In the genomic region with DNA sequence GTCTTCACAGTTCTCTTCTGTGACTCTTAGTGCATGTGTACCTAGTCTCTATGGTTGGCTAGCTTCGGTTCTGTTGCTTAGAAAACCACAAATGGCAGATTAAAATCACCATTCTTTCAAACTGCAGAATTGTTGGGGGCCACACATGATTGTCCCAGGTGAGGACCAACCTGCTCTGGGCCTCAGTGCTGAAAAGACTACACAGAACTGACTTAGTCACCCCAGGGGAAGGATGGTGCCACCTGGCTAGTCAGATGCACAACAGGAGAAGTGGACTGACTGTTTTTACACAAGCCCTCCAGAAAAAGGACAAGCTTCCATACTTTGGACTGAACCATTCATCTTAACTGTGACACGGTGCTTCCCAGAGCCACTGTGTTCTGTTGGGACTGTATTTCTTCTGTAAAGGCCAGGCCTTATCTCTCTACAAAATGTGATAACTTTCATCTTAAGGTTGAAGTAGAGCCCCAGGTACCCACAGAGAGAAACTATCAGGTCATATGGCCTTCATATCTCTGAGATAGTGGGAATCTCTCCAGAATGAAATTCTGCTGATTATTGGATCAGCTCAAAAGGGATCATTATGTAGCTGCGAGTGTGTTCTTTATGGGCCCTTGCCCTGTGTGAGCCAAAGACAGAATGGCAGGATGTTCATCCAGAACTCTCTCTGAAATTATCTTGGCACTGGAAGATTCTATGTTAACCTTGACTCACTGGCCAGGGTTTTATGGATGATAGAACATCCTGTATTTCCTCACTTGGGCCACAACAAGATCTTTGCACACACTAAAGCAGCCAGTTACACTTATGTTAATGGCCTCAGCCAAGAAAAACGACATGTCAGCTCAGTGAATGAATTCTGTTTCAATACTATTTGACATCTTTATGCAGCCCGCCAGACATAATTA, we compare ENCODE assay signal across 24 mouse cellular contexts.
A peak's percentile ranks its signal among the peaks of the same experiment; 100 is the strongest.
DNase-seq lines count a peak whose midpoint lies in the region; ATAC-seq and TF ChIP-seq lines count a peak whose summit lies in the region.
"Had no signal": no experiment of that assay in that cellular context is flagged by ENCODE, and none has a peak within 500 bp of the region (broad histone marks: within the 10 kb centered on the region; RNA-seq: fewer than 3 reads in every experiment).

No protein-coding gene starts in this region.

- H3K9ac ChIP-seq in embryonic facial prominence, embryonic 14.5 days (ENCODE audit: low read depth, low read length), result no peak overlapping the region
- H3K9ac ChIP-seq in liver, embryonic 15.5 days, result peak overlapping the region; percentile 9; the same call in 1 of the 2 replicates
- H3K9ac ChIP-seq: limb, embryonic 13.5 days; lung, embryonic 14.5 days; neural tube, embryonic 12.5 days had no signal

- no peaks in the 10 kb centered on the region for H3K27me3 ChIP-seq in embryonic facial prominence, embryonic 14.5 days (replicated peaks; ENCODE audit: control insufficient read depth, insufficient read depth, low read length)
- H3K27me3 ChIP-seq in embryonic facial prominence, embryonic 10.5 days (replicated peaks; ENCODE audit: low read depth, poor library complexity, severe bottlenecking), result no peaks in the 10 kb centered on the region
- no peaks in the 10 kb centered on the region for H3K27me3 ChIP-seq in testis, adult 2 months (ENCODE audit: control insufficient read depth, insufficient read depth, low read length)
- no peaks in the 10 kb centered on the region for H3K27me3 ChIP-seq in liver, embryonic 15.5 days
- H3K27me3 ChIP-seq: limb, embryonic 13.5 days; neural tube, embryonic 12.5 days had no signal

- no peak for TF ChIP-seq CTCF in testis, adult 2 months (IDR thresholded peaks at IDR 0.05; ENCODE audit: control insufficient read depth, insufficient read depth, insufficient replicate concordance, low read depth, low read length)

- no peak for TF ChIP-seq POLR2A in testis, adult 2 months (IDR thresholded peaks at IDR 0.05; ENCODE audit: control insufficient read depth, low read depth, low read length)

- H3K4me1 ChIP-seq in embryonic facial prominence, embryonic 14.5 days (ENCODE audit: control insufficient read depth, insufficient read depth, low read length), result peaks cover 15% of the 10 kb centered on the region
- peaks cover 33% of the 10 kb centered on the region for H3K4me1 ChIP-seq in embryonic facial prominence, embryonic 10.5 days
- no peaks in the 10 kb centered on the region for H3K4me1 ChIP-seq in testis, adult 2 months (ENCODE audit: control insufficient read depth, insufficient read depth, low read length)
- peaks cover 72% of the 10 kb centered on the region for H3K4me1 ChIP-seq in liver, embryonic 15.5 days (replicated peaks)

- WGBS in embryonic facial prominence, embryonic 14.5 days, result 69% methylated on average over 5 of the region's 5 CpGs
- 79% methylated on average over 5 of the region's 5 CpGs for WGBS in embryonic facial prominence, embryonic 10.5 days
- WGBS in liver, embryonic 15.5 days (ENCODE audit: insufficient replicate concordance), result 31% methylated on average over 5 of the region's 5 CpGs

- no peak overlapping the region for H3K27ac ChIP-seq in embryonic facial prominence, embryonic 14.5 days (replicated peaks; ENCODE audit: low read depth, low read length)
- no peak overlapping the region; the same call in 1 of the 2 replicates for H3K27ac ChIP-seq in embryonic facial prominence, embryonic 10.5 days (replicated peaks)
- H3K27ac ChIP-seq in testis, adult 2 months (ENCODE audit: control insufficient read depth, insufficient read depth, low read depth, low read length), result peak overlapping the region; percentile 64
- peak overlapping the region; percentile 58 for H3K27ac ChIP-seq in liver, embryonic 15.5 days (replicated peaks)
- H3K27ac ChIP-seq: forebrain, embryonic 10.5 days; heart, embryonic 10.5 days; limb, embryonic 13.5 days; neural tube, embryonic 12.5 days had no signal

- no peak for ATAC-seq in embryonic facial prominence, embryonic 14.5 days (ENCODE audit: low read depth)
- peak; percentile 4; the same call in 1 of the 2 replicates for ATAC-seq in liver, embryonic 15.5 days (ENCODE audit: insufficient read depth)
- ATAC-seq in monocyte, adult 5-6 weeks (replicated peaks; ENCODE audit: insufficient number of reproducible peaks, low FRiP score, low TSS enrichment, poor library complexity, severe bottlenecking), result no peak
- ATAC-seq: CD4-positive, CD25-positive, alpha-beta regulatory T cell, adult 4 months; hindbrain, embryonic 16.5 days; intestine, embryonic 16.5 days had no signal

- DNase-seq in embryonic facial prominence, embryonic 14.5 days (ENCODE audit: low spot score), result peak; percentile 27
- no peak for DNase-seq in embryonic facial prominence, embryonic 10.5 days (ENCODE audit: low spot score)
- no peak for DNase-seq in testis, postnatal 10 days (ENCODE audit: low spot score)
- no peak for DNase-seq in frontal cortex, postnatal 36 days (ENCODE audit: low spot score in 2 of 2)
- DNase-seq: adrenal gland, postnatal 25 days; cerebellum, adult 9-10 months; kidney, postnatal 36 days; layer of hippocampus, postnatal 36 days; lung, embryonic 14.5 days; midbrain, embryonic 14.5 days; retina, postnatal 1 day; right cerebral cortex, postnatal 25 days; spleen, adult 18-20 months; thymus, postnatal 36 days had no signal

- no peak overlapping the region for H3K4me3 ChIP-seq in embryonic facial prominence, embryonic 14.5 days (ENCODE audit: low read depth, low read length)
- H3K4me3 ChIP-seq in embryonic facial prominence, embryonic 10.5 days, result no peak overlapping the region
- no peak overlapping the region for H3K4me3 ChIP-seq in testis, adult 2 months (ENCODE audit: control insufficient read depth, low read depth, low read length)
- H3K4me3 ChIP-seq in liver, embryonic 15.5 days (replicated peaks), result no peak overlapping the region
- H3K4me3 ChIP-seq: forebrain, embryonic 10.5 days; heart, embryonic 10.5 days; limb, embryonic 13.5 days; neural tube, embryonic 12.5 days had no signal

- H3K36me3 ChIP-seq in embryonic facial prominence, embryonic 14.5 days (ENCODE audit: control insufficient read depth, insufficient read depth, low read length), result no peaks in the 10 kb centered on the region
- no peaks in the 10 kb centered on the region for H3K36me3 ChIP-seq in embryonic facial prominence, embryonic 10.5 days (replicated peaks)
- no peaks in the 10 kb centered on the region for H3K36me3 ChIP-seq in testis, adult 2 months (ENCODE audit: control insufficient read depth, insufficient read depth, low read length)
- no peaks in the 10 kb centered on the region for H3K36me3 ChIP-seq in liver, embryonic 15.5 days (replicated peaks)
- H3K36me3 ChIP-seq: limb, embryonic 13.5 days; neural tube, embryonic 12.5 days had no signal

- H3K4me2 ChIP-seq in embryonic facial prominence, embryonic 14.5 days (ENCODE audit: low read depth, low read length), result no peak overlapping the region
- H3K4me2 ChIP-seq in liver, embryonic 15.5 days, result peak overlapping the region; percentile 0; the same call in 1 of the 2 replicates
- H3K4me2 ChIP-seq: limb, embryonic 13.5 days; lung, embryonic 14.5 days; neural tube, embryonic 12.5 days had no signal

- no peaks in the 10 kb centered on the region for H3K9me3 ChIP-seq in embryonic facial prominence, embryonic 14.5 days (ENCODE audit: control insufficient read depth, low read length)
- H3K9me3 ChIP-seq in embryonic facial prominence, embryonic 10.5 days, result 0 out of 2 replicates have a peak, but pooled peaks cover 6% of the 10 kb centered on the region
- no peaks in the 10 kb centered on the region for H3K9me3 ChIP-seq in liver, embryonic 15.5 days (replicated peaks)
- H3K9me3 ChIP-seq: forebrain, embryonic 10.5 days; limb, embryonic 13.5 days; neural tube, embryonic 12.5 days had no signal

Comparison
In these comparisons a context has a peak if more than half of its experiments do, and no peak if none do; other contexts are left out.
1. H3K27ac ChIP-seq: peak in testis, adult 2 months (single experiment) and liver, embryonic 15.5 days (single experiment); none in embryonic facial prominence, embryonic 14.5 days (single experiment) and embryonic facial prominence, embryonic 10.5 days (single experiment).